Mouse (Mus musculus): ENCODE data around the gene Celsr1. TPM values are rescaled to one million over a fixed set of nuclear protein-coding genes. Genes with fewer than 3 reads are reported as not detected.

Gene Celsr1
- polyA plus RNA-seq, 1 experiment, result 40.0 TPM

DNA sequence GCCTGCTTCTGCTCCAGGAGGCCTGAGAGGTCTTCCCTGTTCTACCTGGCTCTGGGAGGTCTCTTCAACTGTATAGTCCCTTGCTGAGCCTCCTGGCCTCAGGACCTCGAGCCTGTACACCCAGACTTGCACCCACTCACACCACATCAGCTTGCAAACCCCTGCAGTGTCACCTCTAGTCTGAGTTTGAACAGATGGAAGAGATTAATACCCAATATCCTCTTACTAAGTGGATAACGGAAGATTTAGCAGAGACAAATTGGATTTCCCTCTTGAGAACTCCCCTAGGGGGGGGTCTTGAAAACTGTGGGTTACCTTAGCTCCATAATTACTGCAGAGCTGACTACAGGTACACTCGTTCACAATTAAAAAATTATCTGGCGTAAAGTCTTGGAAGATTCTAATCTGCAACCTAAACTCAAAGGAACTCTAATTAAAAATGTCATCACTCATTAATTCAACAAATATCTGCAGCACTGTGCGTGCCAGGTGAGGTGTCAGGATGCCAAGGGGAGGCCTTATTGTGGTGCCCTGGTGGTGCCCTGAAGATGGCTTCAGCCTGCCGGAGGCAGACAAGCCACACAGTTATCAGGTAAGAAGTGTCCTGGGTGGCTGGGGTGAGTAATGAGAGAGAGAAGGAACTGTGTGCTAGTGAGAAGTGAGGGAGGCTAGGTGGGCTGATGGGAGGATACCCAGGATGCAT lies 38.5 kb downstream of the Celsr1 start:
- no peaks in the 10 kb centered on the region for H3K27me3 ChIP-seq (ENCODE audit: control insufficient read depth, insufficient read depth, low read length)
- 94% methylated on average over 6 of the region's 6 CpGs for WGBS

DNA sequence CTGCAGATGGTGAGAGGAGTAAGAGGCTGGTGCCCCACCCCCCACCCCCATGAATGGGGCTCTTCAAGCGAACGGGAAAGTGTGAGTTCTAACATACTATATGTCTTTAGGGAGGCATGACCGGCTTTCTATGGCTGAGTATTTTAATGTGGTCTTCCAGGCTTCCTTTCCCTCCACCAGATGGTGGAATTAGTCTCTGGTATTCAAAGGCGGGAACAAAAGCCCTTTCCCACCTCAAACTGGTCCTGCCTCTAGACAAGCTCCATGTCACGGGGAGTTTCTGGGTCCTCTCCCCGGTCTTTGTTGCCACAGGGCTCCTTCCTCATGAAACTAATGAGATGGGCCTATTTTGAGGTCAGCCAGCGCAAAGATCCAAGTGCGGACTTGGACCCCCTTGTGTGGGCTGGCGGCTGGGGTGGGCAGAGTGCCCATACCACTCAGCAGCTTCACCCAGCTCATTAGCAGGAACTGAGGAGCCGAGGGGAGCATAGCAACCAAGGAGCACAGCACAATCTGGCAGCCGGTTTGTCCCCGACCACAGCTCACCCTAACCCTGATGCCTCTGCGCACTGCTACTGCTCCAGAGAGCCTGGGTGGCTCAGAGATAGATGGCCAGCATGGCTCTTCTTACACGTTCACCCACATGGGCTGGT lies 39.5 kb downstream of the Celsr1 start:
- Histone ChIP-seq H3K4me1 (replicated peaks; ENCODE audit: control insufficient read depth, insufficient read depth, low read length) (peaks cover 34% of the 10 kb centered on the region), H3K27me3 (ENCODE audit: control insufficient read depth, insufficient read depth, low read length) (no peaks in the 10 kb centered on the region), H3K27ac (ENCODE audit: control insufficient read depth, insufficient read depth, low read length) (no peak overlapping the region), H3K4me3 (ENCODE audit: control insufficient read depth, insufficient read depth, low read length) (no peak overlapping the region), H3K36me3 (ENCODE audit: control insufficient read depth, insufficient read depth, low read length) (no peaks in the 10 kb centered on the region)
- 64% methylated on average over 14 of the region's 14 CpGs for WGBS
- TF ChIP-seq POLR2A (IDR thresholded peaks at IDR 0.05; ENCODE audit: control insufficient read depth, extremely low read depth, insufficient read depth, low read length, poor library complexity) (no peak), CTCF (IDR thresholded peaks at IDR 0.05; ENCODE audit: borderline replicate concordance, control insufficient read depth, extremely low read depth, insufficient read depth, low read length, poor library complexity) (no peak)
- DNase-seq, result no peak

More for the DNA sequence above, 38.5 kb downstream of the Celsr1 start:
- TF ChIP-seq CTCF (IDR thresholded peaks at IDR 0.05; ENCODE audit: borderline replicate concordance, control insufficient read depth, extremely low read depth, insufficient read depth, low read length, poor library complexity), result no peak
- no peak for TF ChIP-seq POLR2A (IDR thresholded peaks at IDR 0.05; ENCODE audit: control insufficient read depth, extremely low read depth, insufficient read depth, low read length, poor library complexity)
- Histone ChIP-seq H3K36me3 (ENCODE audit: control insufficient read depth, insufficient read depth, low read length) (no peaks in the 10 kb centered on the region), H3K27ac (ENCODE audit: control insufficient read depth, insufficient read depth, low read length) (no peak overlapping the region), H3K4me1 (replicated peaks; ENCODE audit: control insufficient read depth, insufficient read depth, low read length) (peaks cover 36% of the 10 kb centered on the region), H3K4me3 (ENCODE audit: control insufficient read depth, insufficient read depth, low read length) (no peak overlapping the region)
- DNase-seq, result no peak

DNA sequence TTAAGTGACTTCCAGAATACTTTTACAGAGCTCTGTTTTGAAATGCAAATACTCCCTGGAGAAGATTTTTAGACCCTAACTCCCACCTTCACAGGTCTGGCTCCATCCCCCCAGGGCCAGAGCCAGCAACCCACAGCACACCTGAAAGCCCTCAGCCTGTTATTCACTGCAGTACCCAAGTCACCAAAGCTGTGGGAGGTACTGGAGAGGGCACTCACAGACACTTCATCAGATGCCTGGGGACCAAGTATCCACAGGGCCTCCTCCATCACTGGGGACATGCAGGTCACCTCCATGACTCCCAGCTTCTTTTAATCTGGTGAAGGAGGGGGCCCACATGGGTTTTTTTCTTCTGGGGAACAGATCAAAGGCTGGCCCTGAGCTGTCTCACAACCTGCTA lies 40.2 kb downstream of the Celsr1 start:
- no peak overlapping the region for H3K27ac ChIP-seq (ENCODE audit: control insufficient read depth, insufficient read depth, low read length)
- TF ChIP-seq CTCF (IDR thresholded peaks at IDR 0.05; ENCODE audit: borderline replicate concordance, control insufficient read depth, extremely low read depth, insufficient read depth, low read length, poor library complexity), result no peak
- TF ChIP-seq POLR2A (IDR thresholded peaks at IDR 0.05; ENCODE audit: control insufficient read depth, extremely low read depth, insufficient read depth, low read length, poor library complexity), result no peak

DNA sequence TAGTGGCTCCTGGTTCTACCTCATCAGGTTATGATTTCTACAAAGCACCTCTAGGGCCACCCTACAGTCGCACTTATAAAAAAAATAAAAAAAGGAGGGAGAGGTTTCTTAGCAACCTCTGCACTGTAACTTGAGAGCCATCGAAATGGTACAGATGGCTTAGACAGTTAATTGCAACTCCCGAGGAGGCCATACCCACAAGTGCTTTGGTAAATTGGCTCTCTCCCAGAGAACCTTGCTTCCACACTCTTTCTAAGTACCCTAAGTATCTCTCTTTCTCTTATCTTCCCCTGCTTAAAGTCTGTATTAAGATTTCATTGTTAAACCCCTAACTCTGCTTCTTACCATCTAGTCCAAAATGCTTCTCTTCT lies 41.5 kb downstream of the Celsr1 start:
- H3K36me3 ChIP-seq (ENCODE audit: control insufficient read depth, insufficient read depth, low read length), result no peaks in the 10 kb centered on the region
- peaks cover 34% of the 10 kb centered on the region for H3K4me1 ChIP-seq (replicated peaks; ENCODE audit: control insufficient read depth, insufficient read depth, low read length)
- H3K27me3 ChIP-seq (ENCODE audit: control insufficient read depth, insufficient read depth, low read length), result no peaks in the 10 kb centered on the region
- DNase-seq, result no peak
- H3K27ac ChIP-seq (ENCODE audit: control insufficient read depth, insufficient read depth, low read length), result no peak overlapping the region
- TF ChIP-seq CTCF (IDR thresholded peaks at IDR 0.05; ENCODE audit: borderline replicate concordance, control insufficient read depth, extremely low read depth, insufficient read depth, low read length, poor library complexity), result no peak
- no peak for TF ChIP-seq POLR2A (IDR thresholded peaks at IDR 0.05; ENCODE audit: control insufficient read depth, extremely low read depth, insufficient read depth, low read length, poor library complexity)
- no peak overlapping the region for H3K4me3 ChIP-seq (ENCODE audit: control insufficient read depth, insufficient read depth, low read length)
- 51% methylated on average over 3 of the region's 3 CpGs for WGBS

More for the DNA sequence above, 40.2 kb downstream of the Celsr1 start:
- Histone ChIP-seq H3K4me3 (ENCODE audit: control insufficient read depth, insufficient read depth, low read length) (no peak overlapping the region), H3K36me3 (ENCODE audit: control insufficient read depth, insufficient read depth, low read length) (no peaks in the 10 kb centered on the region), H3K4me1 (replicated peaks; ENCODE audit: control insufficient read depth, insufficient read depth, low read length) (peaks cover 34% of the 10 kb centered on the region), H3K27me3 (ENCODE audit: control insufficient read depth, insufficient read depth, low read length) (no peaks in the 10 kb centered on the region)
- no peak for DNase-seq

DNA sequence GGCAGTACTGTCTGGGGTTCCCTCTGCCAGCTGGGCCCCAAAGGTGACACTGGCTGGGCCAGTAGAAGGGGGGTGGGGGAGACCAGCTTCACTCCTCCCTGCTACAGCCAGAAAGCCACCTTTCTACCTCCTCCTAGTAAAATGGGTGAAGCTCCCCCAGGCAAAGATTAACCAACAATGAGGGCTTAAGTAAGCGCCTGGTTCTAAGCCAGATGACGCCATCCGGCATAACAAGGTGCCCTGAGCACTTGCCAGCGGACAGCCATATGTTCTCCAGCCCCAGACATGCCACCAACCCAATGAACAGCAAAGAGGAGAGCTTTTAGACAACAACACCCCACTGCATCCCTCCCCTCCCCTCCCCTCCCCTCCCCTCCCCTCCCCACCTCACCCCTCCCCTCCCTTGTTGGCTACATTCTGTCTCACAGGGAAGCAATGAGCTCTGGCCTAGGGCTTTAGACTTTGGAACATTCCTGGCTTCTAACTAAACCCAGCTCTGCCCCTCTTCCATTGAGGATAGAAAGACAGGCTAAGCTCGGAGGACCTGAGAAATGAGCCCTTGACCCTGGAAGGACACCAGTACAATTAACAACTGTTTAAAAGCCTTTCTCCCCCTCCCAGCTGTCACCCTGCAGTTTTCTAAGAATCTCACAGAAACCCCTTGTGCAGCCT lies 42.0 kb downstream of the Celsr1 start:
- TF ChIP-seq POLR2A (IDR thresholded peaks at IDR 0.05; ENCODE audit: control insufficient read depth, extremely low read depth, insufficient read depth, low read length, poor library complexity), result no peak
- TF ChIP-seq CTCF (IDR thresholded peaks at IDR 0.05; ENCODE audit: borderline replicate concordance, control insufficient read depth, extremely low read depth, insufficient read depth, low read length, poor library complexity), result no peak
- Histone ChIP-seq H3K27ac (ENCODE audit: control insufficient read depth, insufficient read depth, low read length) (no peak overlapping the region; the same call in 1 of the 2 replicates), H3K36me3 (ENCODE audit: control insufficient read depth, insufficient read depth, low read length) (no peaks in the 10 kb centered on the region), H3K4me1 (replicated peaks; ENCODE audit: control insufficient read depth, insufficient read depth, low read length) (peaks cover 34% of the 10 kb centered on the region), H3K4me3 (ENCODE audit: control insufficient read depth, insufficient read depth, low read length) (no peak overlapping the region), H3K27me3 (ENCODE audit: control insufficient read depth, insufficient read depth, low read length) (no peaks in the 10 kb centered on the region)
- DNase-seq, result no peak
- WGBS, result 90% methylated on average over 5 of the region's 5 CpGs

DNA sequence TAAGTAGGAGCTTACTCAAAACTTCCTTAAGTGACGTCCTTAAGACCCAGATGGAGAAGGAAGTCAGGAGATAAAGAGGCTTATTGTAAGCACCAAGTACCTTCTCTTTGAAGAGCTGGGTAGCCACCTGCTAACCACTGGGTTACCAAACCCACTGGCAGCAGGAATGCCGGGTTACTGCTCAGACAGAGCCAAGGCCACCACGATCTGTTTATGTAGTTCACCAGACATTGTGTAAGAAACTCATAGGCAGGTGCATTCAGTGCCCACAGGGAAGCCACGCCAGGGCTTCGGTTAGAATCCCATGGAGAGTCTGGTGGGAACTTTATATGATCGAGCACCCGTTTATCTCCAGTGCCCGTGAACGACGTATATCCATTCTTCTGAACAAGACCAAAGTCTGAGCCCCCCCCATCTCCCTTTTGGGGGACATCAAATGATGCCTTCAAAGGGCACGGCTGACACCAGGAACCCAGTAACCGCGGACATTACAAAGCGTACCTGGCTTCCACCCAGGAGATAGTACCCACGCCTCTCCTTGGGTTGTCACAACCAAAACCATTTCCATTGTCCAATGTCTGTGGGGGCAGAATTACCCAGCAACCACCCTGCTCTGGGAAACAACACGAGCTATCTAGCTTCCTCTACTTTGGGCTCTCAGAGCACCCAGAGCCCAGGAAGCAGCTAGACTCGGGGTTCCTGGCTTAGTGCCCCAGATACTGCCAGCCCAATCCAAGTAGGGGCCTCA lies 42.7 kb downstream of the Celsr1 start:
- peaks cover 34% of the 10 kb centered on the region for H3K4me1 ChIP-seq (replicated peaks; ENCODE audit: control insufficient read depth, insufficient read depth, low read length)
- H3K36me3 ChIP-seq (ENCODE audit: control insufficient read depth, insufficient read depth, low read length), result no peaks in the 10 kb centered on the region
- TF ChIP-seq CTCF (IDR thresholded peaks at IDR 0.05; ENCODE audit: borderline replicate concordance, control insufficient read depth, extremely low read depth, insufficient read depth, low read length, poor library complexity) (no peak), POLR2A (IDR thresholded peaks at IDR 0.05; ENCODE audit: control insufficient read depth, extremely low read depth, insufficient read depth, low read length, poor library complexity) (no peak)
- DNase-seq, result no peak
- 23% methylated on average over 17 of the region's 17 CpGs for WGBS
- no peak overlapping the region; the same call in 1 of the 2 replicates for H3K27ac ChIP-seq (ENCODE audit: control insufficient read depth, insufficient read depth, low read length)
- H3K27me3 ChIP-seq (ENCODE audit: control insufficient read depth, insufficient read depth, low read length), result no peaks in the 10 kb centered on the region
- H3K4me3 ChIP-seq (ENCODE audit: control insufficient read depth, insufficient read depth, low read length), result no peak overlapping the region
